Mouse (Mus musculus): ENCODE data around the gene Ddx43.

GRCm38 (mm10) chr9:78463337-78463736, 67.8 kb downstream of the Ddx43 start:
- TF ChIP-seq POLR2A (IDR thresholded peaks at IDR 0.05; ENCODE audit: extremely low read depth, insufficient read depth, low read length) (no peak), CTCF (IDR thresholded peaks at IDR 0.05; ENCODE audit: low read depth, low read length) (no peak)
